Mouse (Mus musculus) adrenal gland (tissue): ENCODE results near the gene Map3k20.

Experiments
- intact Hi-C: fragments of 180-260 bp; cut with DNase I; formaldehyde crosslinking; loops from one replicate; pipeline ENCODE4 v1.15.1; 2025

Gene Map3k20

GRCm38 (mm10) chr2:72412266-72412665 lies 126.8 kb downstream of the Map3k20 start:
- intact Hi-C loops = no loop called here

GRCm38 (mm10) chr2:72415416-72415815 lies 130.0 kb downstream of the Map3k20 start:
- intact Hi-C loops = no loop called here

GRCm38 (mm10) chr2:72416095-72417080 lies 131.0 kb downstream of the Map3k20 start:
- intact Hi-C loops = no loop called here

GRCm38 (mm10) chr2:72420561-72420960 lies 135.1 kb downstream of the Map3k20 start:
- intact Hi-C loops = no loop called here

DNA sequence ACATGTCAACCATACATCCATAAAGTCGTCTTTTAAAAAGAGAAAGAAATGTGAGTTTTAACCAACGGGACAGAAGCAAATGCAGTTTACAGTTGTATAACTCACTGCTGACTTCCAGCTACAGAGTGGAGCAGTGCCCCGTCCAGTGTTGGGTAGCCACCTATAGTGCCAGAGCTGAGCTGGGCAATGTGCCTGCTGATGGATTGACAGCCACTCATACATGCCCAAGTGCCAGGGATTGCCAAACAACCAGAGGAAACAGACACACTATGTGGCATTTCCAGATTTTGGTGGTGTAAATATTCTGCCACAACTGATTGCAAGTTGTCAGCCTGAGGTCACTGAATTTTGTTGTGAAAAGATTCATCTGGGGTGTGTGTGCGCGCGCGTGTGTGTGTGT lies 139.2 kb downstream of the Map3k20 start:
- intact Hi-C loops = no loop called here

DNA sequence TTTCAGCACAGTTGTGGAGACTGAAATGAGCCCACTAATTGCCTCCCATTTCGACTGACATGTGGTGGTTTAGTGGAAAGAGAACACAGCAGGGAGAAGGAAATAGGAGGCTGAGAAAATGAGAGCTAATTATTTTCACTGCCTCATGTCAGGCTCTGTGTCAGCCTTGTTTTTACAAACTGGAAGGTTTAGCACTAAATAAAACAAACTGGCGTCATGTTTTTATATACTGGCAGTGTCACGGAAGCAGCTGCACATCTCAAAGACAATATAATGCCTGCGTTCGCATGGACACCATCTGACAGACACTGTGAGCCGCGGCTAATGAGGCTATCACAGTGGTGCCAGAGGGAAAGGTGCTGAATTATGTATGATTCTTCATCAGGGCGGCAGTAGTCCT lies 141.3 kb downstream of the Map3k20 start:
- intact Hi-C loops = no loop called here

DNA sequence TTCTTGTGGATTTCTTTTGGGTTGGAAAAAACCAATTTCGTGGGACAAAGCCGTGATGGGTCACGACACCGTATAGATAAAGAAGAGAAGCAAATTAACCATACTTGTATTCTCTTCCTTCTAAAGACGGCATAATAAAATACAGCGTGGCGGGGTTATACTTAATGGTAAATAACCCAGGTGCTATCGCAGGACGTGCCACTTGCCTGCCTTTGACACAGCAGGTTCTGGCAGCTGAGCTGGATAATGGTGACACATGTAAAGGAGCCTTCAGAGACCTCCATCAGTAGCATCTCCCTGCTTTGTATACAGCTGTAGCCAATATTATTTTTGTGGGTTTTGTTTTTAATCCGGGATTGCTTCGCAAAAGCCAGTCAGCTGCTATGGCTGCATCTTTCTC lies 141.9 kb downstream of the Map3k20 start:
- intact Hi-C loops = no loop called here

GRCm38 (mm10) chr2:72438941-72439533 lies 153.6 kb downstream of the Map3k20 start:
- intact Hi-C loops = no loop called here

DNA sequence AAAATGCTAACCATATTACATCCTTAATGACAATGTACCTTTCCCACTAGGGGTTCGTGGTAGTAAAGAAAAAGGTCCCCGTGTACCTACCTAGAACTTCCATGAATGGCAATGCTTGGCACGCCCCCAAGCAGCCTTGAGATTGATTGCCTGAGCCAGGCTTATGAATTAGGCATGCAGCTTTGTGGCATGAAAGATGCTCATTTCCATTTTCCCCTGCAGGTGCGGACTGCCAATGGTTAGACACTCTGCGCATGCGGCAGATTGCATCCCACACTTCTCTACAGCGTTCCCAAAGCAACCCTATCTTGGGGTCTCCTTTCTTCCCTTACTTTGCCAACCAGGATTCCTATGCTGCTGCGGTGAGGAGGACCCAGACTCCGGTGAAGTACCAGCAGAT lies 155.6 kb downstream of the Map3k20 start:
- intact Hi-C loops = no loop called here

- intact Hi-C loops = no loop called here
Observed at GRCm38 (mm10) chr2:72442825-72443224, 157.4 kb downstream of the Map3k20 start.

GRCm38 (mm10) chr2:72443960-72444359 lies 158.5 kb downstream of the Map3k20 start:
- intact Hi-C loops = no loop called here

DNA sequence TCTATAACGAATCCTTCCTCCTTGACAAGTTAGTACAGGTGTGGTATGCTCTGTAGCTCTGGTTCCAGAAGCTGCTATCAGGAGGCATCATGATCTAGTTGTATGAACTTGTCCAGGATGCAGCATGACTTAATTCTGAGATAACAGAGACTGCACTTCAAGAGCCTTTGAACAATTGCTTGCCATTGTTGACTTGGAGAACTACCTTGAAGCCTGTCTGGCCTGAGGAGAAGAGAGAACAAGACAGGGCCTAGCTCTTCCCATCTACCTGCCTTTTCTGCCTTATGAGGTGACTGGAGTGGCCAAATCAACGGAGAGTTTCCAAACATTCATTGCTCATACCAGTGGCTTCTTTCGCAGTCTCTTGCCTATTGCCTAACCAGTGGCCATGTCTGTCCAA lies 160.7 kb downstream of the Map3k20 start:
- intact Hi-C loops = no loop called here

- intact Hi-C loops = no loop called here
Observed at GRCm38 (mm10) chr2:72446615-72447014, 161.2 kb downstream of the Map3k20 start.

DNA sequence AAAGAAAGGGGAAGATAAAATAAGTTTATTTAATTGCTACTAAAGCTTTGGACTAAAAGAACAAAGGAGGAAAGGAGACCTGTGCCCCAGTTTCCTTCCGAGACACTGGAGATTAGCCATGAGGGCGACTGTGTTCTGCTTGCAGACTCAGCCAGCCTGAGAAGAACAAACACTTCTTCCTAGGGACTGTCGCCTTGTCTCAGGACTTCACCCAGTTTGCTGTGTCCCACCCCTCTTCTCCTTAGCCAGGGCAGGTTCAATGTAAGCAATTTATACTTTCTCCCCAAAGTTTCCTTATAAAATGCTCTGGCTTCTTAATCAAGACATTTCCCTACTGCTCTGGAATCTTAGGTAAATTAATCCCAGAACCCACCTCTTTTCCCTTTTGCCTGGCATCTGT lies 168.1 kb downstream of the Map3k20 start:
- intact Hi-C loops = no loop called here

- intact Hi-C loops = no loop called here
Observed at GRCm38 (mm10) chr2:72456189-72456588, 170.8 kb downstream of the Map3k20 start.

DNA sequence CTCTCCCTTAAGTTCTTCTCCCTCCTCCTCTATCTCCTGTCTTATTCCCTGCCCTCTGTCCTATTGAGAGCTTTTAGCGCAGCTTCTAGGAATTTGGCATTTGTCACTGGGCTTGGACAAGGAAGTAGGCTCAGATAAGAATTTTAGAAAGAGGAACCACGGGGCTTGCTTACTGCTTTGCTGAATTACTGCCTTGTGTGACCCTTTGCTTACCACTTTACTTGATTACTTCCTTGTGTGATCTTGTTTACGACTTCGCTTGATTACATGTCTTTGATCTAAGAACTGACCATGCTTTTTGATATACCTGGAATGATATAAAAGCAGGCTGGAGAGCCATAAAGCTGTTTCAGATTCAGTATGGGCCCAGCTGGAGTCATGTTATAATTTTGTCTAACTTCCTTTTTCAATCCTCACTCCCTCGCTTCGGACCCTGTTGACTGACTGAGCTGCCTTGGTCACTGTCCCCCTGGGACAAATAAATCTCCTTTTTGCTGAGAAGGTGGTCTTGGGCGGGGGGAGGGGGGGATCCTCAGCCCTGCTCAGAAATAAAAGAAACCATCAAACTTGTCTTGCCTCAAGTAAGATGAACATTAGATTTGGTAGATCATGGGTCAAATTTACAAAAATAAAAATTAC lies 179.1 kb downstream of the Map3k20 start:
- intact Hi-C loops = no loop called here

DNA sequence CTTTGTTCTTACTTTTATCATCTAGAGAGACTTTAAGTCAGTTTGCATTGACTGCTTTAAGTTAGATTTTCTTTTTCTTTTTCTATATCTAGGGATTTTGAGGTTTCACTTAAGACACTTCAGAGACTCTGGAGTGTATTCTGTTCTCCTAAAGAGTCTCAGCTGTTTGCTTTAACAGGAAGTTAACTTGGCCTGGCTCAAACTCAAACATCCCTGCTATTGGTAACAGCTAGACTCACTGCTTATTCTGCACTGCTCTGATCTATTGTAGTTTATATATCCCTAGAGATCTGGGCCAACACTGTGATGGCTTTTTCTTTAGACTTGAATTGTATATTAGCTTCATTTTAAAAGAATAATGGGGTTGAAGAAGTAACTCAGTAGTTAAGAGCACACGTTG lies 182.2 kb downstream of the Map3k20 start:
- intact Hi-C loops = no loop called here

- intact Hi-C loops = no loop called here
Observed at GRCm38 (mm10) chr2:72471415-72472070, 186.1 kb downstream of the Map3k20 start.

DNA sequence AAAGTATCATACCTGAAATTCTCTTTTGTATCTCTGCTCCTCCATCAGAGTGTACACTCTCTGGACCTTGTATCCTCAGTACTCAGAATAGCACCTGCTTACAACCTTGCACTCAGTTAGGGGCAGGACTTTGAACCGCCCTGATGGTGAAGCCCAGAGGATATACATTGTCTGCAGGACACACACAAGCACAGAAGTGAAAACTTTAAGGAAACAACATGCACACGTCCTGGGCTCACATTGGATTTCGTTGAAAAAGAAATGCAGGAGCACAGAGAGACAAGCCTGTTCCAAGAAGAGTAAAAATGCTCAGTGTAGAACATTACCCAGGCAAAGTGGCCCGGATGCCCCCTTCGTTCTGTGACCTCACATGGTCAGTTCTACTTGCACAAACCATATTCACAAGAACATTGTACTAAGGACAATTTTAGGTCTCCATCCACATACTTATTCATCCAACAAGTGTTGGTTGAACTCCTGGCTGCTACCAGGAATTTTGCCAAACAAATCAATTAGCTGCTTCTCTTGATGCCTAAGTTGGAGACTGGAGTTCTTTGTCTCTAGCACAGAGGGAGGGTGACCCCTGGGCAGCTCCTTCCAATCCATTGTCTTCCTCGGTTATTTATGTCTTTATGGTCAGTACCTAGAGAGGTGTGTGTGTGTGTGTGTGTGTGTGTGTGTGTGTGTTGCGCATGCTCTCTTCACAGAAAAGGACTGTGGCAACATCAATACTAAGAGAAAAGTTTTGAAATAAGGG lies 189.3 kb downstream of the Map3k20 start:
- intact Hi-C loops = no loop called here

GRCm38 (mm10) chr2:72475423-72475796 lies 190.0 kb downstream of the Map3k20 start:
- intact Hi-C loops = no loop called here
